Mouse (Mus musculus): ENCODE results near the gene Ablim2. TPM values are rescaled to one million over a fixed set of nuclear protein-coding genes. Genes with fewer than 3 reads are reported as not detected.

Gene Ablim2
- total RNA-seq, 1 experiment from 2014 or later: not detected

GRCm38 (mm10) chr5:35894295-35895047, 136.8 kb downstream of the Ablim2 start:
- ATAC-seq (replicated peaks; ENCODE audit: insufficient number of reproducible peaks, low FRiP score, low TSS enrichment, poor library complexity, severe bottlenecking): no peak

- ATAC-seq (replicated peaks; ENCODE audit: insufficient number of reproducible peaks, low FRiP score, low TSS enrichment, poor library complexity, severe bottlenecking): no peak
These were observed 138.2 kb downstream of the Ablim2 start for GRCm38 (mm10) chr5:35895926-35896325.

- no peak for ATAC-seq (replicated peaks; ENCODE audit: insufficient number of reproducible peaks, low FRiP score, low TSS enrichment, poor library complexity, severe bottlenecking)
These were observed 138.9 kb downstream of the Ablim2 start for GRCm38 (mm10) chr5:35896556-35896955.

- ATAC-seq (replicated peaks; ENCODE audit: insufficient number of reproducible peaks, low FRiP score, low TSS enrichment, poor library complexity, severe bottlenecking): no peak
These were observed 139.5 kb downstream of the Ablim2 start for GRCm38 (mm10) chr5:35897147-35897546.

GRCm38 (mm10) chr5:35898114-35898513, 140.4 kb downstream of the Ablim2 start:
- no peak for ATAC-seq (replicated peaks; ENCODE audit: insufficient number of reproducible peaks, low FRiP score, low TSS enrichment, poor library complexity, severe bottlenecking)

GRCm38 (mm10) chr5:35898994-35899393, 141.3 kb downstream of the Ablim2 start:
- no peak for ATAC-seq (replicated peaks; ENCODE audit: insufficient number of reproducible peaks, low FRiP score, low TSS enrichment, poor library complexity, severe bottlenecking)

GRCm38 (mm10) chr5:35900401-35901225, 142.9 kb downstream of the Ablim2 start:
- ATAC-seq (replicated peaks; ENCODE audit: insufficient number of reproducible peaks, low FRiP score, low TSS enrichment, poor library complexity, severe bottlenecking): no peak

GRCm38 (mm10) chr5:35901226-35901809, 143.6 kb downstream of the Ablim2 start:
- no peak for ATAC-seq (replicated peaks; ENCODE audit: insufficient number of reproducible peaks, low FRiP score, low TSS enrichment, poor library complexity, severe bottlenecking)

GRCm38 (mm10) chr5:35903456-35903855, 145.8 kb downstream of the Ablim2 start:
- ATAC-seq (replicated peaks; ENCODE audit: insufficient number of reproducible peaks, low FRiP score, low TSS enrichment, poor library complexity, severe bottlenecking): no peak

GRCm38 (mm10) chr5:35905283-35905682, 147.6 kb downstream of the Ablim2 start:
- ATAC-seq (replicated peaks; ENCODE audit: insufficient number of reproducible peaks, low FRiP score, low TSS enrichment, poor library complexity, severe bottlenecking): no peak

GRCm38 (mm10) chr5:35907090-35907489, 149.4 kb downstream of the Ablim2 start:
- ATAC-seq (replicated peaks; ENCODE audit: insufficient number of reproducible peaks, low FRiP score, low TSS enrichment, poor library complexity, severe bottlenecking): no peak

- no peak for ATAC-seq (replicated peaks; ENCODE audit: insufficient number of reproducible peaks, low FRiP score, low TSS enrichment, poor library complexity, severe bottlenecking)
These were observed 150.2 kb downstream of the Ablim2 start for GRCm38 (mm10) chr5:35907633-35908426.

- ATAC-seq (replicated peaks; ENCODE audit: insufficient number of reproducible peaks, low FRiP score, low TSS enrichment, poor library complexity, severe bottlenecking): no peak
These were observed 151.2 kb downstream of the Ablim2 start for GRCm38 (mm10) chr5:35908626-35909443.

- no peak for ATAC-seq (replicated peaks; ENCODE audit: insufficient number of reproducible peaks, low FRiP score, low TSS enrichment, poor library complexity, severe bottlenecking)
These were observed 158.1 kb downstream of the Ablim2 start for GRCm38 (mm10) chr5:35915629-35916300.

GRCm38 (mm10) chr5:35916666-35917065, 159.0 kb downstream of the Ablim2 start:
- ATAC-seq (replicated peaks; ENCODE audit: insufficient number of reproducible peaks, low FRiP score, low TSS enrichment, poor library complexity, severe bottlenecking): no peak

GRCm38 (mm10) chr5:35918387-35918786, 160.7 kb downstream of the Ablim2 start:
- no peak for ATAC-seq (replicated peaks; ENCODE audit: insufficient number of reproducible peaks, low FRiP score, low TSS enrichment, poor library complexity, severe bottlenecking)

- ATAC-seq (replicated peaks; ENCODE audit: insufficient number of reproducible peaks, low FRiP score, low TSS enrichment, poor library complexity, severe bottlenecking): no peak
These were observed 162.4 kb downstream of the Ablim2 start for GRCm38 (mm10) chr5:35920076-35920475.

GRCm38 (mm10) chr5:35920557-35920956, 162.9 kb downstream of the Ablim2 start:
- ATAC-seq (replicated peaks; ENCODE audit: insufficient number of reproducible peaks, low FRiP score, low TSS enrichment, poor library complexity, severe bottlenecking): no peak

Data from monocyte, adult 5-6 weeks (primary cell).